Mouse (Mus musculus) kidney, embryonic 16.5 days (tissue): ENCODE results near the gene Igf1r. TPM values are rescaled to one million over a fixed set of nuclear protein-coding genes. Genes with fewer than 3 reads are reported as not detected.

Experiments
- ATAC-seq: fragments of 200-750 bp; cut with Nextera tagmentation; 2 replicates; pipeline ENCODE4 v1.8.0; 2017; ENCODE audit warnings: moderate TSS enrichment; ENCODE audit not compliant: low FRiP score, low TSS enrichment
- H3K27ac ChIP-seq: fragments of 300-500 bp; sonication (generic); 2 replicates; pipeline ENCODE4 v1.5.1; 2014; ENCODE audit warnings: low read length
- H3K27me3 ChIP-seq: fragments of 300-500 bp; sonication (generic); 2 replicates; pipeline ENCODE4 v1.6.1; 2014; ENCODE audit warnings: low read length, control low read depth, mixed read lengths; ENCODE audit not compliant: insufficient read depth
- H3K36me3 ChIP-seq: fragments of 300-500 bp; sonication (generic); 2 replicates; pipeline ENCODE4 v1.6.1; 2014; ENCODE audit warnings: low read length, control low read depth, mixed read lengths; ENCODE audit not compliant: insufficient read depth
- H3K4me1 ChIP-seq: fragments of 300-500 bp; sonication (generic); 2 replicates; pipeline ENCODE4 v1.6.1; 2014; ENCODE audit warnings: low read length, control low read depth, mixed read lengths; ENCODE audit not compliant: insufficient read depth
- H3K4me2 ChIP-seq: fragments of 300-500 bp; sonication (generic); replicated peaks from 2 replicates; pipeline ENCODE4 v1.6.1; 2014; ENCODE audit warnings: low read depth, low read length
- H3K4me3 ChIP-seq: fragments of 300-500 bp; sonication (generic); 2 replicates; pipeline ENCODE4 v1.5.1; 2014; ENCODE audit warnings: mild to moderate bottlenecking, low read length
- H3K9ac ChIP-seq: fragments of 300-500 bp; sonication (generic); replicated peaks from 2 replicates; pipeline ENCODE4 v1.6.1; 2014; ENCODE audit warnings: low read length
- H3K9me3 ChIP-seq: fragments of 300-500 bp; sonication (generic); 2 replicates; pipeline ENCODE4 v1.6.1; 2016; ENCODE audit warnings: low read length, control low read depth
- WGBS: fragments of 180-500 bp; shearing (Covaris S2); extraction: QIAGEN DNeasy Blood & Tissue Kit; methylation state at CpG from one replicate; pipeline ENCODE4 v1.1.7; 2014; 5-methylcytosine and 5-hydroxymethylcytosine counted together
- polyA plus RNA-seq: library from polyadenylated mRNA; unstranded; fragments of >200 nt; fragmentation: Nextera tagmentation; extraction: Ambion mirVana; gene quantifications from 2 replicates; pipeline ENCODE4 v1.2.1, GENCODE M21; 2015

Igf1r gene
- polyA plus RNA-seq, 1 experiment from 2014 or later = 22.3 TPM

DNA sequence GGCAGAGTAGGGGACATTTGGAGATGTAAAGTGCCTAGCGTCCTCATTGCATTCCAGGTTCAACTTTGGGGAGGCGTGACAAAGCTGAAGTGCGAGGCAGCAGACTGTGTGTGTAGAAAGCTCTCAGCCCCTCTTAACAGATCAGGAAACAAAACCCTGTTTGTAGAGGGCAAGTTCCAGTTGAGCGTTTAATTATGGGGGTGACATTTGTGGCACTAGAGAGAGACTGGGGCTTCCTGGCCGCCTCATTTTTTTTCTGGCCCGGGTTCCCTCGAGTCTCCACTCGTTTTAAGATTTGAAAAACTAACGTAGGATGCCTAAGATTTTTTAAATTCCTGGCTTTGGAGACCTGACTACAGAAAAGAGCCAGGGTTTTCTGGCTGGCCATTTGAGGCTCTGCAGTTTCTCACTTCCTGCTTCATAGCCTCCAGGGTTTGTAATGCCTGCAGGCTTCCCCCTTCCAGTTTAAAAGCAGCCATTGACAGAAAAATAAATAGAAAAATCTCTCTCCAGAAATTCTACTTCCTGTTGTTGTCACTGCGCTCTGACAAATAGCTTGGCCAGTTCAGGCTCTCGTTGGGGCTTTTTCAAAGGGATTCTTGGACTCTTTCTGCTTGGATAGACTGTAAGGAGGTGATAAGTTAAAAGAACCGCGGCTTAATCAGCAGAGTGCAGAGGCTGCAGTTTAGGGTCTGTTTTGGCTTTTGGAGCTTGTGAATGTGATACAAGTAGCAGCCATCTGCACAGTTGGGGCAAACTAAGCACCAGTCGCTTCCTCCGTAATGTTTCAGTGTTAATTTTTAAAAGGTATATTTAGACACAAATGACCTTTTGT, 20.8 kb downstream of the Igf1r start:
- 3% methylated on average over 15 of the region's 15 CpGs for WGBS
- H3K27me3 ChIP-seq = no peaks in the 10 kb centered on the region
- peak overlapping the region; percentile 32 for H3K4me2 ChIP-seq
- H3K4me3 ChIP-seq = no peak overlapping the region
- H3K4me1 ChIP-seq = peaks cover 75% of the 10 kb centered on the region
- H3K27ac ChIP-seq = peak overlapping the region; percentile 87
- peak; percentile 44; the same call in 1 of the 2 replicates for ATAC-seq
- H3K9ac ChIP-seq = peak overlapping the region; percentile 32; the same call in 1 of the 2 replicates
- H3K9me3 ChIP-seq = no peaks in the 10 kb centered on the region
- H3K36me3 ChIP-seq = no peaks in the 10 kb centered on the region

- no peak for ATAC-seq
- H3K4me2 ChIP-seq = no peak overlapping the region
- WGBS = 20% methylated on average over 3 of the region's 3 CpGs
Observed at GRCm38 (mm10) chr7:67981956-67982355, 29.3 kb downstream of the Igf1r start.

GRCm38 (mm10) chr7:67982809-67983208, 30.2 kb downstream of the Igf1r start:
- no peak for ATAC-seq
- WGBS = 73% methylated on average over 8 of the region's 8 CpGs
- Histone ChIP-seq H3K9me3 (no peaks in the 10 kb centered on the region), H3K9ac (no peak overlapping the region), H3K4me1 (peaks cover 49% of the 10 kb centered on the region), H3K36me3 (0 out of 2 replicates have a peak, but pooled peaks cover 3% of the 10 kb centered on the region), H3K27me3 (no peaks in the 10 kb centered on the region), H3K4me3 (no peak overlapping the region), H3K27ac (no peak overlapping the region), H3K4me2 (no peak overlapping the region)

More at GRCm38 (mm10) chr7:67981956-67982355, 29.3 kb downstream of the Igf1r start:
- H3K4me3 ChIP-seq = no peak overlapping the region
- H3K9ac ChIP-seq = no peak overlapping the region
- H3K4me1 ChIP-seq = peaks cover 49% of the 10 kb centered on the region
- no peaks in the 10 kb centered on the region for H3K27me3 ChIP-seq
- H3K27ac ChIP-seq = 0 out of 2 replicates have a peak overlapping the region, but pooled peaks have one; percentile 4
- no peaks in the 10 kb centered on the region for H3K9me3 ChIP-seq
- no peaks in the 10 kb centered on the region for H3K36me3 ChIP-seq

- WGBS = 91% methylated on average over 7 of the region's 7 CpGs
- no peak for ATAC-seq
- Histone ChIP-seq H3K27me3 (no peaks in the 10 kb centered on the region), H3K4me1 (peaks cover 46% of the 10 kb centered on the region), H3K36me3 (0 out of 2 replicates have a peak, but pooled peaks cover 5% of the 10 kb centered on the region), H3K9me3 (no peaks in the 10 kb centered on the region), H3K27ac (no peak overlapping the region), H3K9ac (no peak overlapping the region), H3K4me2 (no peak overlapping the region), H3K4me3 (no peak overlapping the region)
Observed at GRCm38 (mm10) chr7:67983451-67983850, 30.8 kb downstream of the Igf1r start.

GRCm38 (mm10) chr7:67985003-67985416, 32.4 kb downstream of the Igf1r start:
- Histone ChIP-seq H3K27ac (no peak overlapping the region), H3K4me3 (no peak overlapping the region), H3K9me3 (no peaks in the 10 kb centered on the region), H3K36me3 (0 out of 2 replicates have a peak, but pooled peaks cover 5% of the 10 kb centered on the region), H3K9ac (no peak overlapping the region), H3K4me2 (no peak overlapping the region), H3K4me1 (peaks cover 51% of the 10 kb centered on the region), H3K27me3 (no peaks in the 10 kb centered on the region)
- 71% methylated on average over 5 of the region's 5 CpGs for WGBS
- no peak for ATAC-seq

GRCm38 (mm10) chr7:67985511-67985910, 32.9 kb downstream of the Igf1r start:
- Histone ChIP-seq H3K4me3 (no peak overlapping the region), H3K9ac (no peak overlapping the region), H3K9me3 (no peaks in the 10 kb centered on the region), H3K27me3 (no peaks in the 10 kb centered on the region), H3K4me2 (no peak overlapping the region), H3K27ac (no peak overlapping the region), H3K4me1 (peaks cover 51% of the 10 kb centered on the region), H3K36me3 (0 out of 2 replicates have a peak, but pooled peaks cover 5% of the 10 kb centered on the region)
- no peak for ATAC-seq
- WGBS = 68% methylated on average over 5 of the region's 5 CpGs

- Histone ChIP-seq H3K4me1 (peaks cover 47% of the 10 kb centered on the region), H3K36me3 (0 out of 2 replicates have a peak, but pooled peaks cover 5% of the 10 kb centered on the region), H3K27me3 (no peaks in the 10 kb centered on the region), H3K4me2 (no peak overlapping the region), H3K4me3 (no peak overlapping the region), H3K27ac (no peak overlapping the region), H3K9ac (no peak overlapping the region), H3K9me3 (no peaks in the 10 kb centered on the region)
- no peak for ATAC-seq
- 59% methylated on average over 10 of the region's 10 CpGs for WGBS
Observed at GRCm38 (mm10) chr7:67986277-67986676, 33.6 kb downstream of the Igf1r start.

- ATAC-seq = no peak
- Histone ChIP-seq H3K36me3 (0 out of 2 replicates have a peak, but pooled peaks cover 5% of the 10 kb centered on the region), H3K4me3 (no peak overlapping the region), H3K4me1 (peaks cover 42% of the 10 kb centered on the region), H3K9me3 (no peaks in the 10 kb centered on the region), H3K27ac (no peak overlapping the region), H3K4me2 (no peak overlapping the region), H3K27me3 (no peaks in the 10 kb centered on the region), H3K9ac (no peak overlapping the region)
- 56% methylated on average over 11 of the region's 11 CpGs for WGBS
Observed at GRCm38 (mm10) chr7:67986816-67987215, 34.2 kb downstream of the Igf1r start.

DNA sequence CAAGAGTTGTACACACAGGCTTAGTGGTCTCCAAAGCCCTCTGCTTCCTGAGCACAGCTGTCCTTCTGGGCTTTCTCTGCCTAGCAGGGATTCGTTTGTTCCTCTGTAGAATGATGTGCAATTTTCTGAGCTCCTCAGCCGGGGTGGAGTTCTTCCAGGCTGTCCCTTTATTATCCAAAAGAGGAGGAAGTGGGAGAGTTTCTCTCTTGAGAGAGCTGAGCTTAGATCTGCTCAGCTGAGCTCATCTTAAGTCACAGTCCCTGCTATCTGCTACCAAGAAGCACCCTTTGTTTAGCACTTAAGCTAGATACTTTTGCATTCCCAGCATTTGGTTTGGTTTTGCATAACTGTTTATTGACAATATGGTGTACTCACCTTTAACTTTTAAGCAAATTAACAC, 36.7 kb downstream of the Igf1r start:
- Histone ChIP-seq H3K4me2 (no peak overlapping the region), H3K4me3 (no peak overlapping the region), H3K9me3 (no peaks in the 10 kb centered on the region), H3K9ac (no peak overlapping the region), H3K27ac (no peak overlapping the region), H3K4me1 (peaks cover 47% of the 10 kb centered on the region), H3K36me3 (0 out of 2 replicates have a peak, but pooled peaks cover 5% of the 10 kb centered on the region), H3K27me3 (no peaks in the 10 kb centered on the region)
- ATAC-seq = no peak
- 58% methylated on average over 2 of the region's 2 CpGs for WGBS

GRCm38 (mm10) chr7:67993614-67994013, 41.0 kb downstream of the Igf1r start:
- no peaks in the 10 kb centered on the region for H3K36me3 ChIP-seq
- 94% methylated on average over 4 of the region's 4 CpGs for WGBS
- no peak overlapping the region for H3K4me2 ChIP-seq
- H3K4me3 ChIP-seq = no peak overlapping the region
- H3K9ac ChIP-seq = no peak overlapping the region
- H3K27ac ChIP-seq = no peak overlapping the region
- no peaks in the 10 kb centered on the region for H3K9me3 ChIP-seq
- no peak for ATAC-seq
- no peaks in the 10 kb centered on the region for H3K27me3 ChIP-seq
- peaks cover 39% of the 10 kb centered on the region for H3K4me1 ChIP-seq
